9 mouse cellular contexts compared by ENCODE assay signal in the genomic region with DNA sequence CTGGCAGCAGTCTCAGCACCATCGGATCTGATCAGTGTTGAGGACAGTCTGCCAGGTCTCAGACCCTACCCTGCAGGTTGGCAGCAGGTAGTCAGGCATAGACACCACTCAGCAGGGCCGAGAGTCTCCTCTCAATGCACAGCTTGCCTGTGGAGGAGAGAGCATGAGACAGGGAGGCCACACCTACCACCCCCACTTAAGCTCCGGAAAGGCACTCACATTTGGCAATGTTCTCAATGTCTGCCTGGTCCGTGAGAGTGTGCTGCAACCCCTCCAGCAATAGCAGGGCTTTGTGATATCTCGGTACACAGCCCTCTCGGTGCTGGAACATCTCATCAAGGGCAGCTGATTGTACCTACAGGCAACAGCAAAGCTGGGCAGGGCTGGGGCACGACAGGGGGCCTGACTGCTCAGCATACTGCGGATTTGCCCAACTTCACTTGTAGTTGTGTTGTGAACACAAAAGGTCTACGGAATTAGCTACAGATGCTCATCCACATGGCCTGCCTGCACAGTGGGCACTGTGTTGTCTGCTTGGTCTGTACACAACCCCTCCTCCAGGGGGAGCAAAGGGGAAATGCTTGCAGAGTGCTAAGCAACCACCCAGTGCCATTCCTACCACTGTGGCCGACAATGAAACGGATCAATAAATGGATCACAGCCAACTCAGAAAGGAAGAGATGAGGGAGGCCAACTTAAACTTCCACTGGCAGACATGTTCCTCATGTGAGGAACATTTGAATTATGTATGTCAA. TPM values are rescaled to one million over a fixed set of nuclear protein-coding genes. Genes with fewer than 3 reads are reported as not detected.
A peak's percentile ranks its signal among the peaks of the same experiment; 100 is the strongest.
DNase-seq lines count a peak whose midpoint lies in the region; ATAC-seq and TF ChIP-seq lines count a peak whose summit lies in the region.
"Had no signal": no experiment of that assay in that cellular context is flagged by ENCODE, and none has a peak within 500 bp of the region (broad histone marks: within the 10 kb centered on the region; RNA-seq: fewer than 3 reads in every experiment).

No protein-coding gene starts in this region.

- DNase-seq in frontal cortex, postnatal 36 days (ENCODE audit: low spot score in 2 of 2), result peak; percentile 24 to 60
- DNase-seq in frontal cortex, postnatal 25 days (ENCODE audit: low spot score in 2 of 2), result no peak
- peak; percentile 9 for DNase-seq in lung, embryonic 14.5 days
- no peak for DNase-seq in lung, postnatal 4 days
- no peak for DNase-seq in gastrocnemius, postnatal 10 days
- no peak for DNase-seq in gastrocnemius, postnatal 4 days (ENCODE audit: low spot score in 2 of 2)

- H3K4me2 ChIP-seq in lung, embryonic 14.5 days, result no peak overlapping the region
- no peak overlapping the region for H3K4me2 ChIP-seq in liver, embryonic 15.5 days

- no peak overlapping the region for H3K4me3 ChIP-seq in lung, embryonic 14.5 days (ENCODE audit: low read depth, low read length)
- no peak overlapping the region for H3K4me3 ChIP-seq in bone marrow, adult 2 months (replicated peaks; ENCODE audit: control insufficient read depth, low read depth, low read length)
- H3K4me3 ChIP-seq in liver, embryonic 15.5 days (replicated peaks), result no peak overlapping the region
- H3K4me3 ChIP-seq: embryonic facial prominence, embryonic 10.5 days had no signal

- H3K4me1 ChIP-seq in lung, embryonic 14.5 days (ENCODE audit: insufficient read depth), result no peaks in the 10 kb centered on the region
- no peaks in the 10 kb centered on the region; the same call in 1 of the 2 replicates for H3K4me1 ChIP-seq in bone marrow, adult 2 months (ENCODE audit: control insufficient read depth, insufficient read depth, low read length)
- peaks cover 59% of the 10 kb centered on the region for H3K4me1 ChIP-seq in liver, embryonic 15.5 days (replicated peaks)

- no peak for ATAC-seq in lung, embryonic 14.5 days (ENCODE audit: insufficient read depth)
- no peak for ATAC-seq in liver, embryonic 15.5 days (ENCODE audit: insufficient read depth)

- H3K36me3 ChIP-seq in lung, embryonic 14.5 days (ENCODE audit: insufficient read depth), result peaks cover 64% of the 10 kb centered on the region
- peaks cover 71% of the 10 kb centered on the region for H3K36me3 ChIP-seq in liver, embryonic 15.5 days (replicated peaks)

- no peaks in the 10 kb centered on the region for H3K27me3 ChIP-seq in lung, embryonic 14.5 days (ENCODE audit: insufficient read depth, low read length)
- H3K27me3 ChIP-seq in liver, embryonic 15.5 days, result no peaks in the 10 kb centered on the region

- TF ChIP-seq POLR2A in bone marrow, adult 2 months (IDR thresholded peaks at IDR 0.05; ENCODE audit: borderline replicate concordance, control insufficient read depth, low read depth, low read length), result no peak

- TF ChIP-seq CTCF in lung, embryonic 14.5 days (IDR thresholded peaks at IDR 0.05; ENCODE audit: low read depth), result peak; percentile 37
- peak; percentile 26; the same call in 1 of the 2 replicates for TF ChIP-seq CTCF in bone marrow, adult 2 months (IDR thresholded peaks at IDR 0.05; ENCODE audit: control insufficient read depth, insufficient read depth, low read length)

- H3K9me3 ChIP-seq in lung, embryonic 14.5 days (ENCODE audit: low read depth, low read length), result no peaks in the 10 kb centered on the region
- no peaks in the 10 kb centered on the region for H3K9me3 ChIP-seq in liver, embryonic 15.5 days (replicated peaks)
- H3K9me3 ChIP-seq: embryonic facial prominence, embryonic 10.5 days had no signal

- no peak overlapping the region for H3K9ac ChIP-seq in lung, embryonic 14.5 days
- no peak overlapping the region for H3K9ac ChIP-seq in liver, embryonic 15.5 days

- no peak overlapping the region for H3K27ac ChIP-seq in lung, embryonic 14.5 days (ENCODE audit: low read depth)
- H3K27ac ChIP-seq in bone marrow, adult 2 months (ENCODE audit: control insufficient read depth, insufficient read depth, low read depth, low read length, poor library complexity), result no peak overlapping the region
- H3K27ac ChIP-seq in liver, embryonic 15.5 days (replicated peaks), result peak overlapping the region; percentile 41; the same call in 1 of the 2 replicates
- H3K27ac ChIP-seq: embryonic facial prominence, embryonic 10.5 days had no signal

- WGBS in lung, embryonic 14.5 days, result 80% methylated on average over 11 of the region's 11 CpGs
- WGBS in bone marrow, adult 2 months, result 75% methylated on average over 11 of the region's 11 CpGs
- 66% methylated on average over 11 of the region's 11 CpGs for WGBS in liver, embryonic 15.5 days (ENCODE audit: insufficient replicate concordance)

RNA-seq across cellular contexts. Expression of a gene that starts 5.8 kb away (rescaled TPM):
- 20.6 and 22.4 TPM in 2 replicates for polyA plus RNA-seq in lung, embryonic 14.5 days (2014; fragmentation: Nextera tagmentation; extraction: Ambion mirVana)
- 19.4 and 22.0 TPM in 2 replicates for polyA plus RNA-seq in bone marrow, adult 2 months (2011; ENCODE audit: insufficient read depth, insufficient read length, low replicate concordance, missing spikeins)
- 28.9 and 33.2 TPM in 2 replicates for polyA plus RNA-seq in liver, embryonic 15.5 days (2015; fragmentation: Nextera tagmentation; extraction: Ambion mirVana)
- total RNA-seq in gastrocnemius, postnatal 10 days (2021), result 10 to 100 TPM; 14.1 to 15.9 TPM
- 10 to 100 TPM; 17.1 to 19.4 TPM for total RNA-seq in gastrocnemius, postnatal 4 days (2021)

RNA-seq across cellular contexts. Expression of a gene that starts 15.7 kb away (rescaled TPM):
- 52.8 and 60.5 TPM in 2 replicates for polyA plus RNA-seq in lung, embryonic 14.5 days (2014; fragmentation: Nextera tagmentation; extraction: Ambion mirVana)
- polyA plus RNA-seq in bone marrow, adult 2 months (2011; ENCODE audit: insufficient read depth, insufficient read length, low replicate concordance, missing spikeins), result 26.9 and 45.0 TPM in 2 replicates
- 20.0 and 21.3 TPM in 2 replicates for polyA plus RNA-seq in liver, embryonic 15.5 days (2015; fragmentation: Nextera tagmentation; extraction: Ambion mirVana)
- 10 to 100 TPM; 34.9 to 51.7 TPM for total RNA-seq in gastrocnemius, postnatal 10 days (2021)
- 10 to 100 TPM; 68.4 to 78.0 TPM for total RNA-seq in gastrocnemius, postnatal 4 days (2021)

RNA-seq across cellular contexts. Expression of a gene that starts 23.6 kb away (rescaled TPM):
- 35.1 and 39.2 TPM in 2 replicates for polyA plus RNA-seq in lung, embryonic 14.5 days (2014; fragmentation: Nextera tagmentation; extraction: Ambion mirVana)
- 25.6 and 64.6 TPM in 2 replicates for polyA plus RNA-seq in bone marrow, adult 2 months (2011; ENCODE audit: insufficient read depth, insufficient read length, low replicate concordance, missing spikeins)
- 11.6 and 15.2 TPM in 2 replicates for polyA plus RNA-seq in liver, embryonic 15.5 days (2015; fragmentation: Nextera tagmentation; extraction: Ambion mirVana)
- total RNA-seq in gastrocnemius, postnatal 10 days (2021), result 10 to 100 TPM; 26.2 to 34.1 TPM
- 10 to 100 TPM; 34.5 to 34.7 TPM for total RNA-seq in gastrocnemius, postnatal 4 days (2021)

RNA-seq across cellular contexts. Expression of a gene that starts 53.3 kb away (rescaled TPM):
- polyA plus RNA-seq in lung, embryonic 14.5 days (2014; fragmentation: Nextera tagmentation; extraction: Ambion mirVana), result 25.6 and 28.1 TPM in 2 replicates
- 24.7 and 45.3 TPM in 2 replicates for polyA plus RNA-seq in bone marrow, adult 2 months (2011; ENCODE audit: insufficient read depth, insufficient read length, low replicate concordance, missing spikeins)
- polyA plus RNA-seq in liver, embryonic 15.5 days (2015; fragmentation: Nextera tagmentation; extraction: Ambion mirVana), result 51.9 and 60.4 TPM in 2 replicates
- total RNA-seq in gastrocnemius, postnatal 10 days (2021), result 10 to 100 TPM; 12.0 to 12.8 TPM
- total RNA-seq in gastrocnemius, postnatal 4 days (2021), result 10 to 100 TPM; 13.0 to 14.1 TPM

RNA-seq across cellular contexts. Expression of a gene that starts 53.5 kb away (rescaled TPM):
- polyA plus RNA-seq in lung, embryonic 14.5 days (2014; fragmentation: Nextera tagmentation; extraction: Ambion mirVana), result 32.0 and 33.8 TPM in 2 replicates
- 22.2 and 23.2 TPM in 2 replicates for polyA plus RNA-seq in bone marrow, adult 2 months (2011; ENCODE audit: insufficient read depth, insufficient read length, low replicate concordance, missing spikeins)
- polyA plus RNA-seq in liver, embryonic 15.5 days (2015; fragmentation: Nextera tagmentation; extraction: Ambion mirVana), result 36.6 and 37.2 TPM in 2 replicates
- total RNA-seq in gastrocnemius, postnatal 10 days (2021), result 1 to 10 TPM; 3.8 to 5.0 TPM
- total RNA-seq in gastrocnemius, postnatal 4 days (2021), result 1 to 10 TPM; 4.8 to 5.8 TPM

Comparison
In these comparisons a context has a peak if more than half of its experiments do, and no peak if none do; other contexts are left out.
1. DNase-seq: peak in frontal cortex, postnatal 36 days (2 of 2) and lung, embryonic 14.5 days (single experiment); none in frontal cortex, postnatal 25 days (0 of 2), lung, postnatal 4 days (0 of 2), gastrocnemius, postnatal 10 days (single experiment) and gastrocnemius, postnatal 4 days (0 of 2).